Mouse (Mus musculus): ENCODE measurements at regions not wholly inside any gene's neighbourhood (a gene's known extent, or its start where the extent isn't known, plus 50 kb on each side); places are given as distances from the start of the nearest gene placed in this dataset.

GRCm38 (mm10) chr19:49245114-49245714 lies 1039.4 kb downstream of the Sorcs3 start:
- no peak for TF ChIP-seq CTCF (IDR thresholded peaks at IDR 0.05)
- TF ChIP-seq POLR2A (IDR thresholded peaks at IDR 0.05; ENCODE audit: insufficient read depth, low read depth, low read length) = no peak
- TF ChIP-seq EP300 (IDR thresholded peaks at IDR 0.05; ENCODE audit: insufficient read depth, low read depth, low read length) = no peak
